Comparison of ENCODE assay signal across 9 mouse cellular contexts in genomic region chr17:14397456-14397855, GRCm38 (mm10).
DNase-seq lines count a peak whose midpoint lies in the region; ATAC-seq lines count a peak whose summit lies in the region.
"Had no signal": no experiment of that assay in that cellular context is flagged by ENCODE, and none has a peak within 500 bp of the region (broad histone marks: within the 10 kb centered on the region; RNA-seq: fewer than 3 reads in every experiment).

No protein-coding gene starts in this region.

- no peaks in the 10 kb centered on the region for H3K27me3 ChIP-seq in kidney, embryonic 15.5 days
- H3K27me3 ChIP-seq: neural tube, embryonic 13.5 days had no signal

- no peaks in the 10 kb centered on the region for H3K36me3 ChIP-seq in kidney, embryonic 15.5 days
- H3K36me3 ChIP-seq: neural tube, embryonic 13.5 days had no signal

- no peak overlapping the region for H3K9ac ChIP-seq in kidney, embryonic 15.5 days
- H3K9ac ChIP-seq: neural tube, embryonic 13.5 days had no signal

- no peak overlapping the region for H3K4me2 ChIP-seq in kidney, embryonic 15.5 days
- H3K4me2 ChIP-seq: neural tube, embryonic 13.5 days had no signal

- WGBS in kidney, embryonic 15.5 days, result 50% methylated on average over 5 of the region's 5 CpGs

- no peak overlapping the region for H3K27ac ChIP-seq in kidney, embryonic 15.5 days
- H3K27ac ChIP-seq: neural tube, embryonic 13.5 days had no signal

- peak; percentile 20 for DNase-seq in right cerebral cortex, adult 18-20 months
- no peak for DNase-seq in right cerebral cortex, postnatal 25 days
- DNase-seq in gastrocnemius, postnatal 14 days, result peak; percentile 76
- DNase-seq in skeletal muscle tissue, adult 2 months (ENCODE audit: low read depth, low spot score), result peak; percentile 81
- DNase-seq in cerebellum, adult 9-11 months, result no peak
- DNase-seq in spleen, adult 12 weeks (ENCODE audit: low spot score), result no peak
- no peak for DNase-seq in frontal cortex, postnatal 25 days (ENCODE audit: low spot score in 2 of 2)

- no peak overlapping the region for H3K4me3 ChIP-seq in kidney, embryonic 15.5 days (replicated peaks)
- H3K4me3 ChIP-seq: neural tube, embryonic 13.5 days had no signal

- peaks cover 13% of the 10 kb centered on the region; the same call in 1 of the 2 replicates for H3K4me1 ChIP-seq in kidney, embryonic 15.5 days

- no peaks in the 10 kb centered on the region for H3K9me3 ChIP-seq in kidney, embryonic 15.5 days (replicated peaks)
- H3K9me3 ChIP-seq: neural tube, embryonic 13.5 days had no signal

- intact Hi-C loops in gastrocnemius, postnatal 14 days (cut with DNase I; ENCODE audit: low total_unique reads), result no loop called here

- 0 out of 2 replicates have a peak, but pooled peaks have one; percentile 34 for ATAC-seq in kidney, embryonic 15.5 days (replicated peaks; ENCODE audit: low FRiP score)

Comparison
In these comparisons a context has a peak if more than half of its experiments do, and no peak if none do; other contexts are left out.
1. DNase-seq: peak in right cerebral cortex, adult 18-20 months (single experiment), gastrocnemius, postnatal 14 days (single experiment) and skeletal muscle tissue, adult 2 months (single experiment); none in right cerebral cortex, postnatal 25 days (single experiment), cerebellum, adult 9-11 months (single experiment), spleen, adult 12 weeks (single experiment) and frontal cortex, postnatal 25 days (0 of 2).